Mouse (Mus musculus) c-Kit-positive CD71-positive TER-119-positive erythroid progenitor cells, embryonic 14.5 days (primary cell): ENCODE data around the gene Mapk14.

Source experiments
- DNase-seq: peaks from one replicate; pipeline ENCODE4 v3.0.0-alpha.2; 2013; ENCODE audit warnings: low spot score

Mapk14 gene

DNA sequence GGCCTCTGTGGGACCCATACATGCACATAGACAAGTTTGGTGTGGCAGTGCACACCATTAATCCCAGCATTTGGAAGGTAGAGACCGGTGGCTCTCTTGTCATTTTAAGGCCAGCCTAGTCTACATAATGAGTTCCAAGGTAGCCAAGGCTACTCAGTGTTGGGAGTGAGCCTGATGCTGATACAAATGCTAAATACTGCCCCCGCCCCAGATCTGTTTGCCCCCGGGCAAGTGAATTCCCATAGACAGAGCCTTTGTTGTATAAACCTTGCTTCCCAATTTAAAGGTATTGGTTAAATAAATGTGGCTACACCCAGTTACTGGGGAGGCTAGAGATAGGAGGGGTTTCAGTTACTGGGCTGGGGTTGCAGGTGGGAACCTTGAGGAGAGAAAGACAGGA, 93.9 kb downstream of the Mapk14 start:
- no peak for DNase-seq

- no peak for DNase-seq
Measured at GRCm38 (mm10) chr17:28787507-28787906, 96.4 kb downstream of the Mapk14 start.

- no peak for DNase-seq
Measured at GRCm38 (mm10) chr17:28797031-28797430, 105.9 kb downstream of the Mapk14 start.
